Mouse (Mus musculus) hindlimb bud, embryonic 11.5 days (tissue): ENCODE data around the gene Samd4b.
A peak's percentile ranks its signal among the peaks of the same experiment; 100 is the strongest.
"Not testable (repeated sequence)": the region's sequence is repeated elsewhere in the genome, so short reads cannot be mapped to it uniquely, and the experiment has no call there.

Experiments used
- DNase-seq: peaks from one replicate; pipeline ENCODE4 v3.0.0-alpha.2; 2012; ENCODE audit warnings: low read depth, low spot score; ENCODE audit errors: extremely low spot score

The Samd4b gene

DNA sequence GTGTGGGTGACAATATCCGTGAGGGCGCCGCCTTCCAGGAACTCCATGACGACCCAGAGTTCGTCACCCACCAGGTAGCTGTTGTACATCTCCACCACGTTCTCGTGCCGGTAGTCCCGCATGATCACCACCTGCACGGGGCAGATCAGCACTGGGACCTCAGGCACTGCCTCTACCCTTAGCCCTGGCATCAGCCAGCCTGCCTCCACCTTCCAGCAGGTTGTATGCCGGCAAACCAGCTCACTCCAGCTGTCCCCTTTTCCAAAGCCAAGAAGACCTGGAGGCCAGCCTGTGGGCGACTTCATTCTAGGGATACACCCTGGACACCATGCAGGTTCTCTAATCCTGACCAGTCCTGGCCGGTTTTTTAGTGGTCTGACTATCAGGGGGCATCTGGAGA, 35.0 kb downstream of the Samd4b start:
- no peak for DNase-seq

DNA sequence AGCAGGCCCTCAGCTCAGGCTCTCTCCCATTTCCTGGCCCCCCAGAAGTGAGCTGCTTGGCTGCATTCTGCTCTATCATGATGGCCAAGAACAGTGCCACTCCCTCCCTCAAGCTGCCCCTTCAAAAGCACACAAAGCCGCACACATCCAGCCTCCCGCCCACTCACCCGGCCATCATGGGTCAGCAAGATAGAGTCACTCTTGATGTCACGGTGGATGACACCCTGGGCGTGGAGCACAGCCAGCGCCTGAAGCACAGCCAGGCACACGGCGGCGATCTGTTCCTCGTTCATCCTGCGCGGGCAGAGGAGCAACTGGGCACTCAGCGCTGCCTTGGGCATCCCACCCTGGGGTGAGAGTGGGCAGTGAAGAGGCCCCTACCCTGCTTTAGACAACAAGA, 35.6 kb downstream of the Samd4b start:
- DNase-seq, result no peak

DNA sequence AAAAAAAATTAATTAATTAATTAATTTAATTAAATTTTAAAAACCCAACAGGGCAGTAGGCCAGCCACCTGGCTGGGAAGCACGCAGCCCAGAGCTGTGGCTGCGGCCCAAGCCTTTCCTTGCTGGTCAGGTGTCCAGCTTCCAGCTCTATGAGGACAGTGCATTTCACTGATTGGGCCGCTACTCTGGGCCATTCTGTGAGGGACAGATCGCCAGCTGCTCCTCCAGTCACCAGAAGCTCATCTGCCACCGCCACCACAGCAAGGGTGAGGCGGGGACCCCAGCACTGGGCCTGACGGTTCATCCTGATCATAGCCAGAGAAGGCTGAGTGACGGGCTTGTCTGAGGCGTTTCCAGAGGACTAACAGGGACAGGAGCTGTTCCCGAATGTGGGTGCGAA, 36.0 kb downstream of the Samd4b start:
- no peak for DNase-seq

DNA sequence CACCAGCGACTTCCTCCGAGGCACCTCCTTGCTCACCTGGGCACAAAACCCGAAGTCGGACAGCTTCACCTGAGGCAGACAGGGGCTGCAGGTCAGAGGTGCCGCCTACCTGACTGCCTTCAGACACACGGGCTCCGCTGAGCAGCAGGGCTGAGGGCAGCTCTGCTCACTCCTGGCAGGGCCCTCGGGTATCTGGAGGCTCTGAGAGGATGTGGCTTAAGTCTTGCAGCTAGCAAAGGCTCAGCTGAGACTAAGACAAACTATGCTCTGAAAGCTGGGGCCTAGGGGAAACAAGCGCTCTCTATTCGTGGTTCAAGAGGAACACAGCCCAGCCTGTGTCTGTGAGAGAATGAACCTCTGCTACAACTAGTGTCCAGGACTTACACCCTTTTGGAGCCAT, 37.1 kb downstream of the Samd4b start:
- DNase-seq, result no peak

DNA sequence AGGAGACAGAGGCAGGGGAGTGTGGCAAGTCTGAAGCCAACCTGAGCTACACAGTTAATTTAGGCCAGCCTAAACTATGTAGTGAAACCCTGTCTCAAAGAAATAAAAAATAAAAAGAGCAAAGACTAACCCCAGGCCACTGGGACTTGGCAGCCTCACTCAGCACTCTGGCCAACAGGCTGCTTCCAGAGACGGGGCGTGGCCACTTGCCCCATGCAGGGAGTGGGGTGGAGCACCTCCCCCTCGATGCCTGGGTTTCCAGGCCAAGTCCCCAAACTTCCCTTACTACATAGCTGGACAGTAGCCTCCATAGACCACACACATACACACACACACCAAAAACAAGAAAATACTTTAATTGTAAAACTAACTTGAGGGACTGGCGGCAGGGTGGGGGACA, 39.5 kb downstream of the Samd4b start:
- no peak for DNase-seq

DNA sequence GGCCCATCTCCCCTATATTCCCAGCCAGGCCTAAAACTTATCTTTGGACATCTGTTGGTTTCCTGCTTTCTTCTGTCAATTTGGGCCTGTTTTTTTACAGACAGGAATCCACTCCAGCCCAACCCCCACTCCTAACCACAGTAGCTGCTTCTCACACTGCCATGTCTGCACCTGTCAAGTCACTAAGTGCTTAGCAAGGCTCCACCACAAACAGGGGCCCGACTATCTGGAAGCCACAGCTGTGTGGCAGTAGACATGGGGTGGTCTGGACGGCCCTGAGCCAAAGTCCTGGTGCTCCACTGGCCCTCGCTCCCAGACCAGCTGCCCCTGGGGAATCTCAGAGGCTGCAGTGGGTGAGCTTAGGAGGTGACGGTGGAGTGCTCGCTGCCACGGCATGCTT, 40.2 kb downstream of the Samd4b start:
- no peak for DNase-seq

DNA sequence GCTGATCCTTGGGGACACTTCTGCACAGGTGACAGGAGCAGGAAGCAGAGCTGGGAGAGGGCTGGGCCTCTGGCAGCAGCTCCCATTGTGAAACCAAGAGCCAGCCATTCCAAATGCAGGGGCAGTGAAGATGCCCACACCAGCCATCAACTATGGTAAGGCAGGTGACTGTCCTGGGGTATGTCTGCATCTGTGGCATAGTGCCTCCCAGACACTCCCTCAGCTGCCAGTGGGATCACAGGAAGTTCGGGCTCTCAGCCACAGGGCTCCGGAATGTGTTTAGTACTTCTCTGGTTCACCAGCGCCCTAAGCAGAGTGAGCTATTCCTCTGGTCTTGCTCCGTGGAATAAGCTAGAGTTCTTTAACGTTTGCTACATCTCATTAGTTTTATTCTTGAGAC, 40.9 kb downstream of the Samd4b start:
- DNase-seq, result no peak

DNA sequence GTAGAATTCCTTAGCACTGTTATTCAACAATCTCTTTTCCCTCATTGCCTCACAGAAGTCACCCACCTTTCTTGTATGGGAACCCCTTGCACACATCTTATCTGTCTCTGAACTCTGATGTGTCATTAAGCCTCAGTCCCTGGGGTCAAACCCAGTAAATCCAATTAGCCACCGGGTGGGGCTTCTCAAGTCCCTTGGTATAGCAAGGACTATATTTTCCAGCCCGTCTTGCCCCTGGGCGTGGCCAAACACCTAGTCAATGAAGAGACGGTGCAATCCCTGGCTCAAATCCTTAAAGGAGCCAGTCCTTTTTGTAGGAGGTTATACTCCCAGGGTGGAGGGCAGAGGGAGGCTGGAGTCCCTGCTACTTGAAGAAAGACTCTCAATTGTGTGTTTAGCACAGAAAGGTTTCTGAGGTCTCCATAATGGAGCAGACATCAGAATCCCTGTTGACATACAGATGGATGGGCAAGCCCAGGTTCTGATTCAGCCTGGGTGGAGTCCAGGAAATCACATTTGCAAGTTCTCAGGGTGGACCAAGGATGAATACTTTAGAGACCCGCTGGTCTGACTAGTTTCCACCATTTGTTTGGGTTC, 41.9 kb downstream of the Samd4b start:
- DNase-seq, result no peak

DNA sequence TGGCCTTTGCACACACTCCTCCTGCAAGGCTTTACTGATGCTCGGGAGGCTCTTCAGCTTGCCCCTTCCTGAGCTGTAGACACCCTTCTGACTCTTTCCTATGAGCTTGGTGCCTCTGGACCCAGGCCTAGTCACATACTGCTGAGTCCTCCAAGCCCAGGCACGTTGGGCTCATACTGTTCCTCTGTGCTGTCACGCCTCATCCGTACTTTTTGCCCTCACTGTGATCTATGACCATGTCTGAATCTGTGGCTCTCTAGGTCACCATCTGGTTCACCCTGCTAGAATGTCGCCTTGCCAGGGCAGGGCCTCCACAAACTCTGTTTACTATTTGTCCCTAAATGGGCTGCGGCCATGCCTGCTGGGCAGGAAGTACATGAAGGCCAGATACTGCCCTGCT, 44.9 kb downstream of the Samd4b start:
- no peak for DNase-seq

DNA sequence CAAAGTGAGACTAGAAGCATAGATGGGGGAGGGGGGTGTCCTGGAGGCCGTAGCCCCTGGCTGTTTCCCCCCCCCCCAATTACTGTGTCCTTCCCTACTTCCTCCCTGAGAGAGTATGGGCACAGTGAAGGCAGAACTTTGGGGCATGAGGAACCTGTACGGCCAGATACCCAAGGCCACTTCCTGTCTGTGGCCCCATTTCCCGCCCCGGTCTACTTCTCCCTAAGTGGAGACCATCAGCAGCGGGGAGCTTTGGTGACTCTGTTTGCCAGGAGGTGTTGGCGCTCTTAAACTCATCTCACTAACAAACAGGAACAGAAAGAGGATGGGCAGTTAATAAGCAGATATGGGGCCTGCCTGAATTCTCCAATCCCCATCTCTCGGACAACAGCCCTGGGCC, 50.3 kb downstream of the Samd4b start:
- no peak for DNase-seq

DNA sequence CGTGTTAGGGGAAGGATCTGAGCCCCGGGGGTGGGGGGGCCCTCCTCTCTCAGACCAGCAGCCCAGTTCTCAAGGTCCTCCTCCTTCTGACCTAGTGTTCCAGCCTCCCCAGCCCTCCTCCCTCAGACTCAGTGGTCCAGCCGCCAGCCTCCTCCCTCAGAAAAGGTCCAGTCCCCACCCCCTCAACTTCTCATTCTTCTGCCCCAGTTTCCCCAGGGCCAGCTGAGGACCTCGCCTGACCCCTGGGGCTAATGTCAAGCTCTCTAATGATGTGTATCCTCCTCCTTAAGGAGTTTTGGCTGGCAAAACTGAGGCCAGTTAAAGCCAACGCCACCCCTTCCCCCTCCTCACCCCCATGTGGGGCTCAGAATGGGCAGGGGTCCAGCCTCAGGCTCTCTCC, 50.8 kb downstream of the Samd4b start, which contains the start of gene Nccrp1:
Gene Nccrp1 (minus strand): TSS at position 101 of the 400 bp plus-strand sequence.
- no peak for DNase-seq

DNA sequence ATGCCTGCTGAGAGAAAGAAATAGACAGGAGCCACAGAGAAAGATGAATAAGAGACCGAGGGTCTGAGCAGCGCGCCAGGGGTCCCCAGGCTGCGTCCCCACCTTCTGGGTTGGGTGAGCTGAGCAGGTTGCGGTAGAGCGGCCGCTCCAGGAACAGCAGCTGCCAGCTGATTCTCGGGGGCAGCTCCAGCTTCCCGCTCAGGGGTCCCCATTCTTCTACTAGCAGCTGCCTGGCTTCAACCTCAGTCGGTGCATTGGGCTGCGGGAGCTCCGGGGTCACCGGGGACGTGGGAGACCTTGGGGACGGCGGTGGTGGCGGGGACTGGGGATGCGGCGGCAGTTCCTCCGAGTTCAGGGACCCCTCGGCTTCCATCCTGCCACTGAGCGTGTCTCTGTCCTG, 51.3 kb downstream of the Samd4b start:
- no peak for DNase-seq

DNA sequence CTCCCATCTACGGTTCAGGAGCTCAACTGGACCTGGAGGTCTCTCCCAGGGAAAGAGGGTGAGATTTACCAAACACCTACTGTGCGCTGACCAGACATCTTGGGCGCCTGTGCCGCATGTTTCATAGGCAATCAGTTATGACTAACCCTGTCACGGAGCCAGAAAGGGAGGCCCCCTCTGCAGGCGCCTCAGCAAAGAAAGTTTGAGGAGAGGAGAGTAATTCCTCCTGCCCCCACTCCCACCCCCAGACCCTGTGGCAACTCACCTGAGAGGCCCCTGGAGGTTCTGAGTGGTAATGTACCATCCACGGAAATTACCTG, 52.1 kb downstream of the Samd4b start:
- DNase-seq, result no peak

DNA sequence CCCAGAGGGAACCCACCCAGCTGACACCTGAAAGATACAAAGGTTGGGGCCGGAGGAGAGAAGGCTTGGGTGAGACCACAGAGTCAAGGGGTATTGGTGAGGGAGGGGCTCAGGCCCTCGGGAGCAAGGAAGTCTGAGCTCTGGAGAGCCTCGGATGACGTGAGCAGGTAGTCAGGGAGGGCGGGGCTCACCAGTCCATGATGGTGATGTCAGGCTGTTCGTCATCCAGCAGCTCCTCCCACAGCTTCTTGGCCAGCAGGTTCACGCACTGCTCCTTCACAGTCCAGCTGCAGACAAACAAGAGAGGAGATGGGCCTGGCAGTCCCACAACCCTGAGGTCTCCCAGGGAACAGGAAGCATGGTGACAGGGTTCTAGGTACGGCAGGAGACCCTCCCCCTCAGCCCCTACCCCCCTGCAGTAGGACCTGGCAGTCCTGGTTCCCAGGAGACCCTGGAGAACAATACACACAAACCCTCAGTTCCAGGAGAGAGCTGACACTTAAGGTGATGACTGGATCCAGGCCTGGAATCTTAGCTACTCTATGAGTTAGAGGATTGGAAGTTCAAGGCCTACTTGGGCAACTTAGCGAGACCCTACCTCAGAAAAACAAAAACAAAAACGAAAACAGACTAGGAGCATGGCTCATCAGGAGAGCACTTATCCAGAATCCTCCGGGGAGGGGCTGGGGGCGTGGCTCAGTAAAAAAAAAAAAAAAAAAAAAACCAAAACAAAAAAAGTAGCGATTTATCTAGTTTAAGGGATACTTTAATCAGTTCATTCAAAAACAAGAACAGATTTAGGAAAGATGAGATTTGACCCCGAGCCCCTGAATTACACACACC, 52.7 kb downstream of the Samd4b start:
- no peak for DNase-seq

DNA sequence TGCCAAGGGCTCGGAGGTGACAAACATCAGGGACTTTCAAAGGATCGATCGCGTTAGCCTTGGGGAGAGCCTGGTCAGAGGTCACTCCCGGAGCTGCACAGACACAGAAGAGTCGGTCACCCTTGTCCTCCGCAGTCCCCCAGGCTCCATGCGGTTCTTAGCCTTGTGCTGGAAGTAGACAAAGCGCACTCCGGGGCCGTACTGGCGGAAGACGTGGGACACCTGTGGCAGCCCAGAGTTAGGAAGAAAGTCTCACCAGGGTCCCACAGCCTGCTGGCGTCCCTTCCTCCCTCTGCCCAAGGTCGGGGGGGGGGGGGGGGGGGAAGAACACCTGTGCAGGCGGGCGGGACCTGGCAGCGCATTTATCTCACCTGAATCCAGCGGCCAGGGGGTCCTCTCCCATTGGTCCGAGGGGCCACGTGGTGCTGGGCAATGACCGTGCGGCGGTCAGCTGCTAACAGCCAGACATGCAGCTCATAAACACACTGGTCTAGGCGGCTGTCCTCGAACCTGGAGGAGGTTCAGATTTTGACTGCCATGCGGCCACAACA, 53.8 kb downstream of the Samd4b start:
- DNase-seq, result no peak

DNA sequence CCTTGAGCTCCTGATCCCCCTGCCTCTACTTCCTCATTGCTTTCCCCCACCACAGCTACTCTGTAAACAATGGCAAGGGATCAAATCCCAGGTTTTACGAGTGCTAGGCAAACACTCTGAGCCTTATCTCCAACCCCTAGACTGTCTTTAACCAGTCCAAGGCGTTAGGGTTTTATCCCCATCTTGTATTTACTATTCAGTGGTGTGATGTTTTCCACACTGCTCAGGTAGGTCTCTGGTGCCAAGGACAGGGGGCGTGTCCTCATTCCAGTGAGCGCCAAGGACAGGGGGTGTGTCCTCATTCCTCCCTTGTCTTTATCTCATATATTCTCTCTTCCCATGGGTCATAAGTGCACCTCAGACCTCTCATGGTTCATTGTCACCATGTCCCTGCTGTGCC, 57.4 kb downstream of the Samd4b start, which contains the start of gene Sycn:
Gene Sycn (plus strand): TSS at position 360 of the 400 bp plus-strand sequence.
- DNase-seq, result no peak

DNA sequence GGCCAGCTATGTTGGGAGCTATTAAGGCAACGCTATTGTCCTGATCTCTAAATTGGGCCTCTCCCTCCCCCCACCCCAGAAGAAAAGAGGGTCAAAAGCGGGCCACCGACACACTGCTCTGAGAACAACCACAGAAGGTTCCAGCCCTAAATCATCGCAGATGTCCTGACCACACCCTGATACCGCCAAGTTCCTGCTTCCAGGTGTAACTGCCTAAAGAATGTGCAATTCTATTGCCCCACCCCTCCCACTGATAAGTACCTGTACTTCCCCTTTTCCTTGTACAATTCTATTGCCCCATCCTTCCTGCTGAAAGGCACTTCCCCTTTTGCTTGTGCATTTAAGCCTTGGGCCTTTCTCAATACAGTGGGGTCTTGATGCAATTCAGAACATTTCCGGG, 59.1 kb downstream of the Samd4b start:
- DNase-seq, result not testable (repeated sequence)

DNA sequence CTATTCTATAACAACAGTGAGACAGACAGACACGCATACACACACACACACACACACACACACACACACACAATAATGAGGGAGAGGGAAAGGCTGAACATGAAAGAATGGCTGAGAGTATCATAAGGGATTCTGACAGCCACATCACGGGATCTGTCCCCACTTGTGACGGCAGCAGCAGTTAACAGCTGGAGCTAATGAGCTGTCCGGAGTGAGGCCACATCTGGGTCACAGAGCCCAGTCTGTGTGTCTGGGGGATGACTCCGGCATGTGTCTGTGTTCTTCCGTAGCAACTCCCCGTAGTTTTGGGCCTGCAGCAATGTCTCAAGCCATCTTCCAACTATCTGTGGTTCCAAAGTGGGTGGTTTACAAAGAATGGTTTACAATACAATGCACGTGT, 65.9 kb downstream of the Samd4b start:
- DNase-seq, result no peak

DNA sequence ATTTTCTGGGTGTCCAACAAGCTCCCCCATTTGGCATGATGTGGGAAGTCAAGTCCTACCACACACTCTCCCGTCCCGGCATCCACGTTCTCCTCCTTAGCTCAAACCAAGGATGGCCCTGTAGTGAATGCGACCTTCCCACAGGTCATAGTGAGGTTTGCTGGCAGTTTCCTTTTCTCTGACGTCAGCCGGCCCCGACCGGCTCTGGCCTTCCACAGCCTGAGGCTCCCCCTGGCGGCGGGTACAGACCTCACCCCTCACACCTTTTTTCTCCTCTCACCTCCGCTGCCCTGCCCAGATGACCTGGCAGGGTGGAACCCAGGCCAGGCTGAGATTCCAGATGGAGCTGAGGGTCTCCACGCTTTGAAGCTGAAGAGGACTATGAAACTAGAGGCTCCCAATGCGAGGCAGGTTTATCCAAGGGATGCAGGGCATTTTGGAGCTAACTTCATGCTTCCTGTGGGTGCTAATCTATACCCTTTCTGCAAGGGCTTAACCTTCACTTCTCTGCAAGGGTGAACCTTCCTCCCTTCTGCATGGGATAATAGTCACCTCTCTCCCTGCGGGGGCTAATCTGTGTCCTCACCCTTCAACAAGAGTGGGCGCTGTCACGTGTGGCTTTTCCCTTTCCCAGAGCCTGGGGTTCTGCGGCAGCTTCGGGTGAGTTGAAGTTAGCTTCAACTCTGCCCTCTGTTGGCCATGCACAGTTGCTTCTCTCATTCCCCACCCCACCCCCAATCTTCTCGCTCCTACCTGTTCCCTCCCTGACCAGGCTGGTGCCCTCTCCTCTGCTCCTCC, 69.8 kb downstream of the Samd4b start:
- peak; percentile 35 for DNase-seq

DNA sequence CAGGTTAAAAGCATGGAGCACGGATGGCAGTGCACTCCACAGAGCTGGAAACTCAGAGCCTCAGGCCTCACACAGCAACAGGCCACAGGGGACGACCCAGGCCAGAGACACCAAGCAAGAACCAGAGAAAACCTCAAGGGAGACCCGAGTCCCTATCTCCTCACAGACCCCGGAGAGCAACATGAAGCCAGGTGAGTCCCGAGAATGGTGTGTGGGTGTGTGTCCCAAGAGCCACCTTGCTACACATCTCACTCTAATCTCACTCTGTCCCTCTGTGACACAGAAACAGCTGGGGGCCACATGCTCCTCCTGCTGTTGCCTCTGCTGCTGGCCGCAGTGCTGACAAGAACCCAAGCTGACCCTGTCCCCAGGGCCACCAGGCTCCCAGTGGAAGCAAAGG, 75.4 kb downstream of the Samd4b start, which contains the start of gene Ifnl3:
Gene Ifnl3 (plus strand): TSS at position 301 of the 400 bp plus-strand sequence.
- not testable (repeated sequence) for DNase-seq

DNA sequence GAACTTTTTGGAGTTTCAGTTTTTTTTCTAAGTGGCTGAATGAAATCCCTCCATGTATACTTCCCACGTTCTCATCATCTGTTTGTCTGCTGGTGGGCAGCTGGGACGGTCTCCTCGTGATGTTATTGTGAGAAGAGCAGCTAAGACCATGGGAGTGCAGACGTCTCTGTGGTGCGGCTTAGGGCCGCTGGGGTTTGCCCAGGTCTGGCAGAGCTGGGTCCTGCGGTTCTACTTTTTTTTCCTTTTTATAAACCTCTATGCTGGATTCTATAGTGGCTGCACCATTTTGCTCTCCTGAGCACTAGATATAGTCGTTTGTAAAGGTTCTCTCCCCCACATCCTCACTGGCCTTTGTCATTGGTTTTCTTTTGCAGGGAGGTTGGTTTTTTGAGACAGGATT, 86.5 kb downstream of the Samd4b start:
- no peak for DNase-seq
